Mouse (Mus musculus): ENCODE measurements around the gene Crb3. TPM values are rescaled to one million over a fixed set of nuclear protein-coding genes. Genes with fewer than 3 reads are reported as not detected.

Gene Crb3
- total and polyA plus RNA-seq, 2 experiments from 2014 or later: 3.5 to 8.5 TPM

DNA sequence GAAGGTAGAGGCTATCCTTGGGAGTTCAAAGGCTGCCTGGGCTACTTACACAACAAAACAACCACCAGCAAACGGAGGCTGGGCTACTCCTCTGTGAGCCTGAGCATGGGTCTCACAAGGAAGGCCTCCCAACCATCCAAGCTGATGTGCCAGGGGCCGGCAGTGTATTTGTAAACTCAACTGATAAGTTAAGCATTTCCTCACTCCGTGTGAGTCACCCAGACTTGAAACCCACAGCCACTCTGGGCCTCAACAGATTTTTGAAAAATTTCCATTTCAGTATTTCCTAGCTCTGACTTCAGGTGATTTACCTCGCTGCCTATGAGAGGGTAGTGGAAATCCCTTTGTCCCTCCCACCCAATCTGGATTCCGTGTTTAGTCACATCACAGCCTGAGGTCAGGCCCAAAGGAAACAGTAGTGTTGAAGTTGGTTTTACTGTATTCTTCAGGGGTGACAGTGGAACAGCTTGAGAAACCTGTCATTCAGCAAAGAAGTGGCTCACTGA lies 49.8 kb downstream of the Crb3 start:
- WGBS: 56% methylated on average over 5 of the region's 5 CpGs
- Histone ChIP-seq H3K36me3 (ENCODE audit: insufficient read depth, low read length) (no peaks in the 10 kb centered on the region), H3K9me3 (ENCODE audit: low read length) (no peaks in the 10 kb centered on the region), H3K4me3 (ENCODE audit: low read depth, low read length) (no peak overlapping the region), H3K27ac (ENCODE audit: low read depth, low read length) (no peak overlapping the region), H3K27me3 (ENCODE audit: insufficient read depth, low read length) (no peaks in the 10 kb centered on the region), H3K4me2 (ENCODE audit: low read depth, low read length, poor library complexity, severe bottlenecking) (no peak overlapping the region), H3K9ac (replicated peaks; ENCODE audit: low read length, poor library complexity, severe bottlenecking) (no peak overlapping the region), H3K4me1 (ENCODE audit: insufficient read depth, low read length) (peaks cover 2% of the 10 kb centered on the region; the same call in 1 of the 2 replicates)
- DNase-seq (ENCODE audit: low spot score) (no peak), ATAC-seq (ENCODE audit: low FRiP score) (no peak)
- TF ChIP-seq CTCF (IDR thresholded peaks at IDR 0.05): no peak

DNA sequence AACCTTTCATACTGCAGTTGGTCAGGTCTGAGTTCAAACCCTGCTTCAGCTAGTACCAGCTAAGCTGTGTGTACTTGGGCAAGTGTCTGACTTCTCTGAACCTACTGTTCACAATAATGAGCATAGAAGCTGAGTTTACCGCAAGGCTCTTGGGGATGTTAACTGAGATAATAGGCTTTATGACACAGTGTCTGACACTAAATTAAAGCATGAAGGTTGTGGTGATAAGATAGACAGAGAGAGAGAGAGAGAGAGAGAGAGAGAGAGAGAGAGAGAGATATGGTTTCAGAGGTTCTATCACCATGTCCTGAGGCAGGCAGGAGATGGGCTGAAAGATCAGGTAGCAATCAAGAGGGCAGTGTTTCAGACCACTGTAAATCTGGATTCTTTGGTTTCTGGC lies 51.1 kb downstream of the Crb3 start:
- WGBS: 76% methylated on average over 1 of the region's 1 CpGs

DNA sequence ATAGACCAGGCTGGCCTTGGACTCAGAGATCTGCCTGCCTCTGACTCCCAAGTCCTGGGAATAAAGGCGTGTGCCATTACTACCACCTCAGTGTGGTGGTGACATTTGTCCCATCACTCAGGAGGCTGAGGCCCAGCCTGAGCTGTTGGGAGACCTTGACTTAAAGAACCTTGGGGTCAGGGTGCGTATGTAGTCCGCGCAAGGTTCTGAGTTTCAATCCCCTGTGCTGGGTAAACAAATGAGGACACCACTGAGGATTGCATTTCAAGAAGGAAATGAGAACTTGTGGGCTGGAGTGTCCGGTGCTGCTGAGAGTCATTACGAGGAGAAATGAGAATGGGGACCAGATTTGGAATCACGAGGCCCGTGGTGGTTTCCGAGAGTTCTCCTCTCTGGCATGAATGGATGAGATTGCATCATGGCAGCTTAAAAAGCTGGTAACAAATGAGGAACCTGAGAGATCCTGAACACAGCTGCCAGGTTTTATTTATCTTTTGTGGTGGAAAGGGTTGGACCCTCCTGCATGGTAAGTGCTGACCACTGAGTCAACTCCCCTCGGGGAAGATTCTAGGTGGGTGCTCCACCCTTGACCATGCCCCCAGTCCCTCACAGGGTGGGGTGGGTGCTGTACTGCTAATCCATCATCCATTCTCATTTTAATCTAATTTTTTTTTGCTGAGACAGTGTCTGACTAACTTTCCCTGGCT lies 54.0 kb downstream of the Crb3 start:
- no peak overlapping the region for H3K27ac ChIP-seq (ENCODE audit: low read depth, low read length)

More for the DNA sequence above, 51.1 kb downstream of the Crb3 start:
- H3K9me3 ChIP-seq (ENCODE audit: low read length): no peaks in the 10 kb centered on the region
- no peak overlapping the region for H3K9ac ChIP-seq (replicated peaks; ENCODE audit: low read length, poor library complexity, severe bottlenecking)
- ATAC-seq (ENCODE audit: low FRiP score) (no peak), DNase-seq (ENCODE audit: low spot score) (no peak)
- peaks cover 2% of the 10 kb centered on the region; the same call in 1 of the 2 replicates for H3K4me1 ChIP-seq (ENCODE audit: insufficient read depth, low read length)
- H3K36me3 ChIP-seq (ENCODE audit: insufficient read depth, low read length): no peaks in the 10 kb centered on the region
- no peak for TF ChIP-seq CTCF (IDR thresholded peaks at IDR 0.05)
- no peak overlapping the region for H3K27ac ChIP-seq (ENCODE audit: low read depth, low read length)
- H3K4me2 ChIP-seq (ENCODE audit: low read depth, low read length, poor library complexity, severe bottlenecking): no peak overlapping the region
- H3K4me3 ChIP-seq (ENCODE audit: low read depth, low read length): no peak overlapping the region
- no peaks in the 10 kb centered on the region for H3K27me3 ChIP-seq (ENCODE audit: insufficient read depth, low read length)

More for the DNA sequence above, 54.0 kb downstream of the Crb3 start:
- Histone ChIP-seq H3K9ac (replicated peaks; ENCODE audit: low read length, poor library complexity, severe bottlenecking) (no peak overlapping the region), H3K9me3 (ENCODE audit: low read length) (no peaks in the 10 kb centered on the region), H3K4me1 (ENCODE audit: insufficient read depth, low read length) (no peaks in the 10 kb centered on the region), H3K4me2 (ENCODE audit: low read depth, low read length, poor library complexity, severe bottlenecking) (no peak overlapping the region), H3K4me3 (ENCODE audit: low read depth, low read length) (no peak overlapping the region), H3K27me3 (ENCODE audit: insufficient read depth, low read length) (no peaks in the 10 kb centered on the region), H3K36me3 (ENCODE audit: insufficient read depth, low read length) (no peaks in the 10 kb centered on the region)
- WGBS: 93% methylated on average over 10 of the region's 10 CpGs
- ATAC-seq (ENCODE audit: low FRiP score) (no peak), DNase-seq (ENCODE audit: low spot score) (no peak)
- TF ChIP-seq CTCF (IDR thresholded peaks at IDR 0.05): no peak

Other genes with a start within 250 kb of the Crb3 start
- 5.1 and 5.7 TPM in 2 replicates for gene Rfx2, start 228.1 kb upstream of the Crb3 start, total RNA-seq (2014; rRNA removed)
- gene Rfx2, start 228.1 kb upstream of the Crb3 start, polyA plus RNA-seq (2015; fragmentation: Nextera tagmentation; extraction: Ambion mirVana): 2.3 and 3.0 TPM in 2 replicates
- 0.11 TPM in 1 of 2 replicates, not detected in the other for gene Acsbg2, start 184.7 kb upstream of the Crb3 start, total RNA-seq (2014; rRNA removed)
- gene Acsbg2, start 184.7 kb upstream of the Crb3 start, polyA plus RNA-seq (2015; fragmentation: Nextera tagmentation; extraction: Ambion mirVana): not detected in 2 replicates
- gene 1700061G19Rik, start 183.6 kb upstream of the Crb3 start, total RNA-seq (2014; rRNA removed): not detected in 2 replicates
- gene 1700061G19Rik, start 183.6 kb upstream of the Crb3 start, polyA plus RNA-seq (2015; fragmentation: Nextera tagmentation; extraction: Ambion mirVana): 0.45 and 0.72 TPM in 2 replicates
- 136 and 145 TPM in 2 replicates for gene Mllt1, start 123.7 kb upstream of the Crb3 start, total RNA-seq (2014; rRNA removed)
- 60.2 and 63.5 TPM in 2 replicates for gene Mllt1, start 123.7 kb upstream of the Crb3 start, polyA plus RNA-seq (2015; fragmentation: Nextera tagmentation; extraction: Ambion mirVana)
- gene Acer1, start 77.0 kb upstream of the Crb3 start, total RNA-seq (2014; rRNA removed): not detected in 2 replicates
- not detected in 2 replicates for gene Acer1, start 77.0 kb upstream of the Crb3 start, polyA plus RNA-seq (2015; fragmentation: Nextera tagmentation; extraction: Ambion mirVana)
- 126 and 139 TPM in 2 replicates for gene Clpp, start 68.8 kb upstream of the Crb3 start, total RNA-seq (2014; rRNA removed)
- 158 and 170 TPM in 2 replicates for gene Clpp, start 68.8 kb upstream of the Crb3 start, polyA plus RNA-seq (2015; fragmentation: Nextera tagmentation; extraction: Ambion mirVana)
- gene Alkbh7, start 61.8 kb upstream of the Crb3 start, total RNA-seq (2014; rRNA removed): 44.3 and 64.8 TPM in 2 replicates
- gene Alkbh7, start 61.8 kb upstream of the Crb3 start, polyA plus RNA-seq (2015; fragmentation: Nextera tagmentation; extraction: Ambion mirVana): 75.5 and 75.8 TPM in 2 replicates
- not detected in 2 replicates for gene Pspn, start 59.1 kb upstream of the Crb3 start, total RNA-seq (2014; rRNA removed)
- gene Pspn, start 59.1 kb upstream of the Crb3 start, polyA plus RNA-seq (2015; fragmentation: Nextera tagmentation; extraction: Ambion mirVana): 0.37 and 0.54 TPM in 2 replicates
- 37.8 and 47.8 TPM in 2 replicates for gene Gtf2f1, start 47.8 kb upstream of the Crb3 start, total RNA-seq (2014; rRNA removed)
- gene Gtf2f1, start 47.8 kb upstream of the Crb3 start, polyA plus RNA-seq (2015; fragmentation: Nextera tagmentation; extraction: Ambion mirVana): 66.4 and 67.5 TPM in 2 replicates
- gene Gm17949, start 47.6 kb upstream of the Crb3 start, total RNA-seq (2014; rRNA removed): 0.22 TPM in 1 of 2 replicates, not detected in the other
- gene Gm17949, start 47.6 kb upstream of the Crb3 start, polyA plus RNA-seq (2015; fragmentation: Nextera tagmentation; extraction: Ambion mirVana): 0.38 TPM in 2 replicates
- gene Khsrp, start 27.6 kb upstream of the Crb3 start, total RNA-seq (2014; rRNA removed): 73.6 and 76.9 TPM in 2 replicates
- gene Khsrp, start 27.6 kb upstream of the Crb3 start, polyA plus RNA-seq (2015; fragmentation: Nextera tagmentation; extraction: Ambion mirVana): 25.3 and 31.6 TPM in 2 replicates
- gene Slc25a41, start 17.5 kb upstream of the Crb3 start, total RNA-seq (2014; rRNA removed): 0.85 TPM in 1 of 2 replicates, not detected in the other
- gene Slc25a41, start 17.5 kb upstream of the Crb3 start, polyA plus RNA-seq (2015; fragmentation: Nextera tagmentation; extraction: Ambion mirVana): not detected in 2 replicates
- 109 and 146 TPM in 2 replicates for gene Slc25a23, start 758 bp downstream of the Crb3 start, total RNA-seq (2014; rRNA removed)
- 42.9 and 44.5 TPM in 2 replicates for gene Slc25a23, start 758 bp downstream of the Crb3 start, polyA plus RNA-seq (2015; fragmentation: Nextera tagmentation; extraction: Ambion mirVana)
- 0.27 and 1.0 TPM in 2 replicates for gene Dennd1c, start 19.4 kb downstream of the Crb3 start, total RNA-seq (2014; rRNA removed)
- 1.9 and 2.3 TPM in 2 replicates for gene Dennd1c, start 19.4 kb downstream of the Crb3 start, polyA plus RNA-seq (2015; fragmentation: Nextera tagmentation; extraction: Ambion mirVana)
- gene Tubb4a, start 28.7 kb downstream of the Crb3 start, total RNA-seq (2014; rRNA removed): 186 and 206 TPM in 2 replicates
- 408 and 417 TPM in 2 replicates for gene Tubb4a, start 28.7 kb downstream of the Crb3 start, polyA plus RNA-seq (2015; fragmentation: Nextera tagmentation; extraction: Ambion mirVana)
- 2.2 and 3.8 TPM in 2 replicates for gene Tnfsf9, start 46.2 kb downstream of the Crb3 start, total RNA-seq (2014; rRNA removed)
- gene Tnfsf9, start 46.2 kb downstream of the Crb3 start, polyA plus RNA-seq (2015; fragmentation: Nextera tagmentation; extraction: Ambion mirVana): 3.6 and 4.5 TPM in 2 replicates
- 0.82 TPM in 1 of 2 replicates, not detected in the other for gene Cd70, start 90.7 kb downstream of the Crb3 start, total RNA-seq (2014; rRNA removed)
- gene Cd70, start 90.7 kb downstream of the Crb3 start, polyA plus RNA-seq (2015; fragmentation: Nextera tagmentation; extraction: Ambion mirVana): 1.2 and 1.4 TPM in 2 replicates
- not detected in 2 replicates for gene Tnfsf14, start 135.1 kb downstream of the Crb3 start, total RNA-seq (2014; rRNA removed)
- gene Tnfsf14, start 135.1 kb downstream of the Crb3 start, polyA plus RNA-seq (2015; fragmentation: Nextera tagmentation; extraction: Ambion mirVana): not detected in 2 replicates
- gene C3, start 169.0 kb downstream of the Crb3 start, total RNA-seq (2014; rRNA removed): 0.49 and 8.6 TPM in 2 replicates
- 1.7 and 2.9 TPM in 2 replicates for gene C3, start 169.0 kb downstream of the Crb3 start, polyA plus RNA-seq (2015; fragmentation: Nextera tagmentation; extraction: Ambion mirVana)
- 19.2 and 20.9 TPM in 2 replicates for gene Gpr108, start 189.3 kb downstream of the Crb3 start, total RNA-seq (2014; rRNA removed)
- gene Gpr108, start 189.3 kb downstream of the Crb3 start, polyA plus RNA-seq (2015; fragmentation: Nextera tagmentation; extraction: Ambion mirVana): 22.6 and 23.1 TPM in 2 replicates
- 3.8 and 5.5 TPM in 2 replicates for gene Trip10, start 190.3 kb downstream of the Crb3 start, total RNA-seq (2014; rRNA removed)
- gene Trip10, start 190.3 kb downstream of the Crb3 start, polyA plus RNA-seq (2015; fragmentation: Nextera tagmentation; extraction: Ambion mirVana): 5.4 and 5.5 TPM in 2 replicates
- 1.5 and 2.7 TPM in 2 replicates for gene Vav1, start 220.0 kb downstream of the Crb3 start, total RNA-seq (2014; rRNA removed)
- 1.7 and 2.0 TPM in 2 replicates for gene Vav1, start 220.0 kb downstream of the Crb3 start, polyA plus RNA-seq (2015; fragmentation: Nextera tagmentation; extraction: Ambion mirVana)

Data from midbrain, postnatal 0 days (tissue).